Mouse (Mus musculus): ENCODE measurements around the gene Pln. TPM values are rescaled to one million over a fixed set of nuclear protein-coding genes. Genes with fewer than 3 reads are reported as not detected.
A peak's percentile ranks its signal among the peaks of the same experiment; 100 is the strongest.

Gene Pln
- 1.9 and 2.6 TPM in 2 replicates for polyA plus RNA-seq (2015; fragmentation: Nextera tagmentation; extraction: Ambion mirVana)

DNA sequence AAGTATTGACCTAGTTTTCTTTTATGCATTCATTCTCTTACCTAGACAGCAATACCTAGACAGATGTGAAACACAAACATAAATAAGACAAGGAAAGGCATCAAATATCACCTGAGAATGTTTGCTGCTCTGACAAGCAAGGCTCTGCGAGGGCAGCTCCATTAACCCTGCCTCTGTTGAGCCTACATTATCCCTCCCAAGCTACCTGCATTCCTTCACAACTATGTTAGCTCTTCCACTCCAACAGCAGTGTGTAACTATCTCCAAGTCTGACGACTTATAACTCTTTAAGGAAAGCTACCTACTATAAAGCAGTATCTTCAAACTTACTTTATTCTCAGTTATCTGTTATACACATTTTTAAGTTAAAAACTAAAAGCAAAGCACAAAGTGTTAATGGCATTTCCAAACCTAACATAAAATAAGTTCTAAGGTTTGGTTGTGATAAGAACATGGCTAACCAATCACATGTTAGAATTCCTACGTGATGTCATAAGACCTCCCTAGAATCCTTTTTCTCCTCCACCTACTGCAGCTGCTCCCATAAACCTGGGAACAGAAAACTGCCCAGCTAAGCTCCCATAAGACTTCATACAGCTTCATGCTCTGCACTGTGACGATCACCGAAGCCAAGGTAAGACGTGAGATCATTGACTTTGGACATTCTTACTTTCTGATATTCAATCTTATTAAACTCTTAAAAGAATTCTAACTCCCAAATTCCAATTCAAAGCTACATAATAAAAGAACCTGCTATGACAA is at the start of gene Pln:
Gene Pln, plus strand, starts transcription at position 506 of the 762 bp plus-strand sequence.
- H3K27me3 ChIP-seq: no peaks in the 10 kb centered on the region
- ATAC-seq (replicated peaks): no peak
- no peak within 1 kb of the TSS for H3K9ac ChIP-seq (replicated peaks)
- 86% methylated on average over 6 of the region's 6 CpGs for WGBS
- H3K4me1 ChIP-seq: peaks cover 9% of the 10 kb centered on the region; the same call in 1 of the 2 replicates
- H3K4me2 ChIP-seq (replicated peaks): no peak within 1 kb of the TSS
- no peak within 1 kb of the TSS for H3K27ac ChIP-seq (replicated peaks)
- H3K4me3 ChIP-seq: no peak within 1 kb of the TSS
- H3K9me3 ChIP-seq: no peaks in the 10 kb centered on the region
- H3K36me3 ChIP-seq: no peaks in the 10 kb centered on the region

DNA sequence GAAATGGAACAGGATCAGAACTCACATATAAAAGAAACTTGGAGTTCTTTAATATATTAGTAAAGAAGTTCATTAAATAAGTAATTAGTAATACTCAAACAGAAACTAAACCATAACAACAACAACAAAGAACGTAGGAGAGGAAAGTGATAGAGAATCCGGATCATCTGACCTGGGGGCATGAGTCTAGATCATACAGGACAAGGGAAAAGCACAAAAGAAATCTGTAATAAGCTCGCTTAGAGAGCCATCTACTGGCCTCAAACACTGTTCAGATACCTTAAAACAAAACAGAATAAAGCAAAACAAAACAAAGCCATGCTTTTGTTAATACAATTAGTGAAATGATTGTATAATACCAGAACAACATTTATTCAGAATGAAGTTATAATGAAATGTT is 31.6 kb upstream of the Pln start:
- Histone ChIP-seq H3K9ac (replicated peaks) (no peak overlapping the region), H3K36me3 (no peaks in the 10 kb centered on the region), H3K4me3 (no peak overlapping the region), H3K27me3 (no peaks in the 10 kb centered on the region), H3K9me3 (no peaks in the 10 kb centered on the region), H3K27ac (replicated peaks) (no peak overlapping the region), H3K4me1 (peaks cover 4% of the 10 kb centered on the region; the same call in 1 of the 2 replicates), H3K4me2 (replicated peaks) (no peak overlapping the region)
- no peak; the same call in 1 of the 2 replicates for ATAC-seq (replicated peaks)
- WGBS: 24% methylated on average over 3 of the region's 3 CpGs

DNA sequence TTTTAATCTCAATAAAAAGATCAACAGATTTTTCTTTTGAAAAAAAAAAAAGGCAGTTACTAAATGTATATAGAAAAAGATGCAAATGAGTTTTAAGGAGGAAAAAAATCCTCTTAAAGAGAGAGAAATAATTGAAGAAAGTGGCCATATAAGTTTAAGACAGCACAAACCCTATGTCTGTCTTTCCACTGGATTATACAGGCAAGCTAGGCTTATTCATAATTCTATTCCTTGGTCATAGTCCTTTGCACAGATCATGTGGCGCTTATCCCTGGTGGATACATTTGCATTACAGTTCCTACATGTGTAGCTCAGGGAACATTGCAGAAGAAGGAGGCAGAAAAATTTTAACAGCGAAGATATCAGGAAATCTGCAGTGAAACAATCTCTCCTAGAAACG is 30.8 kb upstream of the Pln start:
- Histone ChIP-seq H3K9me3 (no peaks in the 10 kb centered on the region), H3K9ac (replicated peaks) (no peak overlapping the region), H3K27me3 (no peaks in the 10 kb centered on the region), H3K4me2 (replicated peaks) (no peak overlapping the region), H3K4me1 (peaks cover 4% of the 10 kb centered on the region; the same call in 1 of the 2 replicates), H3K27ac (replicated peaks) (no peak overlapping the region), H3K4me3 (no peak overlapping the region), H3K36me3 (no peaks in the 10 kb centered on the region)
- WGBS: 92% methylated on average over 3 of the region's 3 CpGs
- ATAC-seq (replicated peaks): no peak

DNA sequence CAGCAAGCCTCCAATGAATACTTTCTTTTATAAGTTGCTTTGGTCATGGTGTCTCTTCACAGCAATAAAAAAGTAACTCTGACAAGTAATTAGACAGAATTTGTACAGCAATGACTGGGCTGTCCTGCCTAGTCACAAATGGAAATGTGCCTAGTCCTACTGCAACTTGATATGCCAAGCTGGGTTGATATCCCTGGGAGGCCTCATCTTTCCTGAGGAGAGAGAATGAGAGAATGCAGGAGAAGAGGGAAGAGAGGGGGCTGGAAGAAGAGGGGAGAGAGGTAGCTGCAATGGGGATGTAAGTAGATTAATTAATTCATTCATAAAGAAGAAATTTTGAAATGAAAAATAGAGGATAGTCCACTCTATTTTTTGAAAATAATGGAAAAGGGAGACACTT is 14.1 kb upstream of the Pln start:
- H3K27ac ChIP-seq (replicated peaks): no peak overlapping the region
- no peak overlapping the region for H3K4me3 ChIP-seq
- ATAC-seq (replicated peaks): no peak
- H3K9me3 ChIP-seq: no peaks in the 10 kb centered on the region
- H3K4me2 ChIP-seq (replicated peaks): no peak overlapping the region
- H3K36me3 ChIP-seq: no peaks in the 10 kb centered on the region
- no peak overlapping the region for H3K9ac ChIP-seq (replicated peaks)
- no peaks in the 10 kb centered on the region for H3K4me1 ChIP-seq
- H3K27me3 ChIP-seq: no peaks in the 10 kb centered on the region

DNA sequence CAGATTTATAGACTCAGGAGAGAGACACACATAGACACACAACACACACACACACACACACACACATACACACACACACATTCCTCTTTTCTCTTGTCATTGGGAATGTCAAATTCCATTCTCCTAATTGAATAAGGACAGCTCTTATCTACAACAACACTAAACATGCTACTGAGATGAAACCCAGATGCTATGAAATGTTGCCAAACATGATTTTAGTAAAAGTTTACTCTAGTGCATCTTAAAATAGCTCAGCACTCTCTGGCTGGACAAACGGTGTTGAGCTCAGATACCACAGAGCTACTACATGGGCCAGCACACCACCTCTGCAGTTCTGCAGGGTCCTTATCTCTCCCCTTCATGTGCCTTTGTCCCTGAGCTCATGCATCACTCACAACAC is 12.8 kb upstream of the Pln start:
- no peak overlapping the region for H3K4me3 ChIP-seq

DNA sequence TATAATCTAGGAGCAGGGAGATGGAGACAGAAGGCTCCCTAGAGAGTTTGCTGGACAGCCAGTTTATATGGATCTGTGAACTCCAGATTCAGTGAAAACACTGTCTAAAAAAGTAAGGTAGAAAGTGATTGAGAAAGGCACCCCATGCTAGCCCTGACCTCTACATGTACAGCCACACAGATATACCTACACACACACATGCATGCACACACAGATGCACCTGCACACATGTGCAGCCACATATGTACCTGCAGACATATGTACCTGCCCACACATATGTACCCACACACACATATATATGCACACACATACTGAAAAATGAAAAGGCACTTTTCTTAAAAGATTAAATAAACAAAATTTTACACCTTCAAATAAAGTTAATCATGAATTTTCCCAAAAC is 11.1 kb upstream of the Pln start:
- Histone ChIP-seq H3K9ac (replicated peaks) (no peak overlapping the region), H3K27ac (replicated peaks) (no peak overlapping the region), H3K4me3 (no peak overlapping the region), H3K9me3 (no peaks in the 10 kb centered on the region), H3K36me3 (no peaks in the 10 kb centered on the region), H3K4me2 (replicated peaks) (no peak overlapping the region), H3K27me3 (no peaks in the 10 kb centered on the region), H3K4me1 (0 out of 2 replicates have a peak, but pooled peaks cover 8% of the 10 kb centered on the region)
- no peak for ATAC-seq (replicated peaks)

More for the DNA sequence above, 12.8 kb upstream of the Pln start:
- H3K9me3 ChIP-seq: no peaks in the 10 kb centered on the region
- H3K4me2 ChIP-seq (replicated peaks): no peak overlapping the region
- no peak overlapping the region for H3K27ac ChIP-seq (replicated peaks)
- 82% methylated on average over 1 of the region's 1 CpGs for WGBS
- H3K4me1 ChIP-seq: 0 out of 2 replicates have a peak, but pooled peaks cover 8% of the 10 kb centered on the region
- no peak for ATAC-seq (replicated peaks)
- H3K9ac ChIP-seq (replicated peaks): no peak overlapping the region
- no peaks in the 10 kb centered on the region for H3K27me3 ChIP-seq
- H3K36me3 ChIP-seq: no peaks in the 10 kb centered on the region

DNA sequence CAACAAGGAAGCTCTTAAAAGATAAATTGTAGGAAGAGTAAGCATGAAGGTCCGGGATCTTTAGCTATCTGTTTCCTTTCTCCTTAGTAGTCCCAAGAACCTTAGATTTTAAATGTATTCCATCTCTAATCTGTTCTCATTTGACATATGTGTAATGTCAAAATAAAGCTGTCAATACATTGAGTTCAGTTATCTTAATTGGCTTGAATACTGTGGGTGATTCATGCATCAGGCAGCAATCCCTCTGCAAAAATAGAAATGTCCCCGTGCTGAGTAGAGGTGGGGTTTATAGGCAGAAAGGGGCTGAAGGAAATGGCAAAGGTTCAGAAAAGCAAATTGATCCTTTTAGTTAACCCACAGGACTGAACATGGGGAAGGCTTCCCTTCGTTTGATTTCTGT is 8.2 kb upstream of the Pln start:
- WGBS: 63% methylated on average over 3 of the region's 3 CpGs
- no peak for ATAC-seq (replicated peaks)

DNA sequence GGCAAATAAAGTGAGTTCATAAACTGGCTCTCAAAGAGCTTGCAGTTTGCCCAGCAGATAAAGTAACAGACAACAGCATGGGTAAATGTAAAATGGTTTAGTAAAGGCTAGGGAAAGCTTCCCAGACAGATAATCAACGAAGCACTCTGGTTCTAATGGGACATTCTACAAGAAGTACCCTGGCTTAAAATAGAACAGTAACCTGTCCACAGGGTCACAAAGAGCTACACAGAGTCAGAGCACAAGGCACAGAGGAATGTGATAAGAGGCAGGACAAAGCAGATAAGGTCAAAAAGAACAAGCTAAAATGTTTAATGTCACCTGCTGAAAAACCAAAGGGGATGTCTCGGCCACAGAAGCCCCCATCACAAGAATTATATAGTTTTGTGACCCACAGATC is 4.7 kb upstream of the Pln start:
- Histone ChIP-seq H3K36me3 (no peaks in the 10 kb centered on the region), H3K9me3 (no peaks in the 10 kb centered on the region), H3K27ac (replicated peaks) (no peak overlapping the region), H3K4me2 (replicated peaks) (no peak overlapping the region), H3K4me1 (peaks cover 17% of the 10 kb centered on the region; the same call in 1 of the 2 replicates), H3K4me3 (no peak overlapping the region), H3K9ac (replicated peaks) (no peak overlapping the region), H3K27me3 (no peaks in the 10 kb centered on the region)
- WGBS: 85% methylated on average over 2 of the region's 2 CpGs
- no peak for ATAC-seq (replicated peaks)

More for the DNA sequence above, 8.2 kb upstream of the Pln start:
- Histone ChIP-seq H3K36me3 (no peaks in the 10 kb centered on the region), H3K27me3 (no peaks in the 10 kb centered on the region), H3K9ac (replicated peaks) (no peak overlapping the region), H3K27ac (replicated peaks) (no peak overlapping the region), H3K4me1 (0 out of 2 replicates have a peak, but pooled peaks cover 8% of the 10 kb centered on the region), H3K4me2 (replicated peaks) (no peak overlapping the region), H3K4me3 (no peak overlapping the region), H3K9me3 (no peaks in the 10 kb centered on the region)

DNA sequence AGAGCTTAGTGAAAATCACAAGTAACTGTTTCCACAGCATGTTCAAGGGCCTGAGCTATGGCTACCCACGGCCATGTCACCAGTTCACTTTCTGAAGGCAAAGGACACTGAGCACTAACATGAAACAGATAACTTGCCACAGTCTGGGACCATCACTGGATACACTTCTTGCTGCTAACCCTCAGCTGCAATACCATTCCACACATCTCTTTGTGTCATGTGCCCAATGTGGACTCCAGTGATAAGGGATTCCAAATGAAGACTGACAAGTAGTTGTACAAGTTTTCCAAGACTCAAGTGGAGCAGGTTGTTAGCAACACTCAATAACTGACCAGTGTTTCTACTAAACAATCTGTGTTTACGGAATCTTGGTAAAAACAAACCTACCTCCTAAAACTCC is 2.2 kb upstream of the Pln start:
- H3K4me1 ChIP-seq: peaks cover 9% of the 10 kb centered on the region; the same call in 1 of the 2 replicates

DNA sequence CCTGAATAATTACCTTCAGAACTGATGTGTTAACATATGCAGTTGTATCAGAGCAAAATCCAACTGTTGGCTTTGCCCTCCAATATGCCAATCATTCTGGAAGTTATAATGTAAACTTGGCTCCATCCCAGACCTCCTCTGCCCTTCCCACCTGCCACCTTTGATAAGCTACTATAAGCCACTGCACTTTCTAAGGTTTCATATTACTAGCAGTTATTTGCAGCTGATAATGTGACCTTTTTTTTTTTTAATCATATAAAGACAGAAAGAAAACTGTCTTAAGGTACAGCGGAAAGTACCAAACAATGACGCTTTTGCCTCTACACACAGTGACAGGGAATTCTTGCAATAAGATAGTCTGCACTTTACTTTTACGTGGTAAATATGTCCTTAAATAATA is 1.5 kb upstream of the Pln start:
- Histone ChIP-seq H3K36me3 (no peaks in the 10 kb centered on the region), H3K27ac (replicated peaks) (no peak overlapping the region), H3K9me3 (no peaks in the 10 kb centered on the region), H3K4me2 (replicated peaks) (no peak overlapping the region), H3K9ac (replicated peaks) (no peak overlapping the region), H3K4me3 (no peak overlapping the region), H3K4me1 (peaks cover 9% of the 10 kb centered on the region; the same call in 1 of the 2 replicates), H3K27me3 (no peaks in the 10 kb centered on the region)
- ATAC-seq (replicated peaks): no peak
- WGBS: 91% methylated on average over 3 of the region's 3 CpGs

More for the DNA sequence above, 2.2 kb upstream of the Pln start:
- H3K27ac ChIP-seq (replicated peaks): no peak overlapping the region
- H3K9me3 ChIP-seq: no peaks in the 10 kb centered on the region
- H3K27me3 ChIP-seq: no peaks in the 10 kb centered on the region
- H3K4me3 ChIP-seq: no peak overlapping the region
- H3K4me2 ChIP-seq (replicated peaks): no peak overlapping the region
- no peak for ATAC-seq (replicated peaks)
- WGBS: 95% methylated on average over 2 of the region's 2 CpGs
- no peaks in the 10 kb centered on the region for H3K36me3 ChIP-seq
- no peak overlapping the region for H3K9ac ChIP-seq (replicated peaks)

DNA sequence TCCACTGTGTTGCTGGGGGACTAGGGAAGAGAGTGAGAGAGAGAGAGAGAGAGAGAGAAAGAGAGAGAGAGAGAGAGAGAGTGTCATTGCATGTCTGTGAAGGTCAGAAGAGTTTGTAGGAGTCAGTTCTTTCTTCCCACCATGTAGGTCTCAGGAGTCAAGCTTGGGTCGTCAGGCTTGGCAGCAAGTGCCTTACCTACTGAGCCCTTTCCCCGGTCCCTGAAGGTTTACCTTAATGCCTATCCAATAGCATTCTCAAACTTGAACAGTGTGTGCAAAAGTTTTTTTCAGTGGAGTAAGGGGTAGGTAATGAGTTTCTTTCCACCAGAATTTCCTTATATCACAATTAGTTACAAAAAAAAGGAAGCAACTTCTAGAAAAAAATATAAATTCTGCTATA is 1.6 kb downstream of the Pln start:
- no peaks in the 10 kb centered on the region for H3K36me3 ChIP-seq
- H3K27me3 ChIP-seq: no peaks in the 10 kb centered on the region
- H3K27ac ChIP-seq (replicated peaks): no peak overlapping the region
- H3K9ac ChIP-seq (replicated peaks): no peak overlapping the region
- H3K4me2 ChIP-seq (replicated peaks): no peak overlapping the region
- H3K9me3 ChIP-seq: no peaks in the 10 kb centered on the region
- H3K4me1 ChIP-seq: peaks cover 9% of the 10 kb centered on the region; the same call in 1 of the 2 replicates
- H3K4me3 ChIP-seq: no peak overlapping the region
- ATAC-seq (replicated peaks): no peak
- WGBS: 58% methylated on average over 2 of the region's 2 CpGs

DNA sequence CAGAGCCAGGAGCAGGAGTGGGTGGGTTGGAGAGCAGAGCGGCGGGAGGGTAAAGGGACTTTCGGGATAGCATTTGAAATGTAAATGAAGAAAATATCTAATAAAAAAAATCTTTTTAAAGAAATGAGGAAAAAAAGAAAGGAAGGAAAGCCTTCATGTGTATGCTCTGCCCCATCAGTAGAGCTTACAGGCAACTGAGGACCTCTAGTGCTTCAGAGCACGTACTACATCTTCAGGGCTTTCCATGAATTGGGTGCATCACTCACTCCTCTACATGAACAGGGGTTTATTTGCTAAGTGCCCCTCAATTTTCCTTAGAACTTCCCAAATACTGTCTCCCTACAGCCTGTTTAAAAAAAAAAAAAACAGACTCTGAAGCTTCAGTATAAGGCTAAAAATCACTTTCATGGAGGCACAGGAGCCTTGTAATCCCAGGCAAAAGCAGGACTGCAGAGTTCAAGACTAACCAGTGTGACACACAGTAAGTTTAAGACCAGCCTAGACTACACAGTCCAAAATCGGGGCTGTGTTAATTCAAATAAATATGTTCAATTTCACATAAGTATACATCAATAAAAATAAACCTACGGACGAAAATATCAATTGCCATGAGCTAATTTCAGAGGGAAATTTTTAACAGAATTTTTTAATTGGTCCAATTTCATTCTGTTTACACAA is 4.0 kb downstream of the Pln start:
- 71% methylated on average over 7 of the region's 7 CpGs for WGBS
- Histone ChIP-seq H3K4me3 (no peak overlapping the region), H3K4me2 (replicated peaks) (no peak overlapping the region), H3K36me3 (no peaks in the 10 kb centered on the region), H3K4me1 (peaks cover 3% of the 10 kb centered on the region; the same call in 1 of the 2 replicates), H3K27me3 (no peaks in the 10 kb centered on the region), H3K9ac (replicated peaks) (no peak overlapping the region), H3K9me3 (no peaks in the 10 kb centered on the region), H3K27ac (replicated peaks) (no peak overlapping the region)
- ATAC-seq (replicated peaks): peak; percentile 90
